Mouse (Mus musculus): ENCODE data around the gene Ppif. TPM values are rescaled to one million over a fixed set of nuclear protein-coding genes. Genes with fewer than 3 reads are reported as not detected.

Gene Ppif
- polyA plus RNA-seq, 1 experiment, result 34.0 TPM

- DNase-seq (ENCODE audit: low read depth), result no peak
Observed at GRCm38 (mm10) chr14:25695059-25695458, 1.1 kb downstream of the Ppif start.

- no peak for DNase-seq (ENCODE audit: low read depth)
Observed at GRCm38 (mm10) chr14:25696356-25696755, 2.4 kb downstream of the Ppif start.

GRCm38 (mm10) chr14:25701986-25702385 is 8.0 kb downstream of the Ppif start:
- no peak for DNase-seq (ENCODE audit: low read depth)

- DNase-seq (ENCODE audit: low read depth), result no peak
Observed at GRCm38 (mm10) chr14:25707691-25708181, 13.8 kb downstream of the Ppif start.

GRCm38 (mm10) chr14:25708451-25708850 is 14.5 kb downstream of the Ppif start:
- DNase-seq (ENCODE audit: low read depth), result no peak

GRCm38 (mm10) chr14:25708917-25709316 is 15.0 kb downstream of the Ppif start:
- DNase-seq (ENCODE audit: low read depth), result no peak

GRCm38 (mm10) chr14:25710073-25710472 is 16.1 kb downstream of the Ppif start:
- DNase-seq (ENCODE audit: low read depth), result no peak

GRCm38 (mm10) chr14:25710681-25711080 is 16.7 kb downstream of the Ppif start:
- DNase-seq (ENCODE audit: low read depth), result no peak

- DNase-seq (ENCODE audit: low read depth), result no peak
Observed at GRCm38 (mm10) chr14:25711177-25711576, 17.2 kb downstream of the Ppif start.

- DNase-seq (ENCODE audit: low read depth), result no peak
Observed at GRCm38 (mm10) chr14:25711602-25712001, 17.6 kb downstream of the Ppif start.

GRCm38 (mm10) chr14:25713443-25713842 is 19.5 kb downstream of the Ppif start:
- DNase-seq (ENCODE audit: low read depth), result no peak

GRCm38 (mm10) chr14:25716528-25716927 is 22.6 kb downstream of the Ppif start:
- DNase-seq (ENCODE audit: low read depth), result no peak

GRCm38 (mm10) chr14:25717718-25718117 is 23.8 kb downstream of the Ppif start:
- DNase-seq (ENCODE audit: low read depth), result no peak

- no peak for DNase-seq (ENCODE audit: low read depth)
Observed at GRCm38 (mm10) chr14:25718471-25718870, 24.5 kb downstream of the Ppif start.

- DNase-seq (ENCODE audit: low read depth), result no peak
Observed at GRCm38 (mm10) chr14:25719371-25719770, 25.4 kb downstream of the Ppif start.

GRCm38 (mm10) chr14:25720962-25721707 is 27.2 kb downstream of the Ppif start:
- DNase-seq (ENCODE audit: low read depth), result no peak

- no peak for DNase-seq (ENCODE audit: low read depth)
Observed at GRCm38 (mm10) chr14:25725032-25725497, 31.1 kb downstream of the Ppif start.

- DNase-seq (ENCODE audit: low read depth), result no peak
Observed at GRCm38 (mm10) chr14:25725690-25726089, 31.7 kb downstream of the Ppif start.

GRCm38 (mm10) chr14:25726226-25727148 is 32.5 kb downstream of the Ppif start:
- DNase-seq (ENCODE audit: low read depth), result no peak

- no peak for DNase-seq (ENCODE audit: low read depth)
Observed at GRCm38 (mm10) chr14:25727149-25727510, 33.2 kb downstream of the Ppif start.

- DNase-seq (ENCODE audit: low read depth), result no peak
Observed at GRCm38 (mm10) chr14:25734736-25735716, 41.1 kb downstream of the Ppif start.
